Mouse (Mus musculus) heart, embryonic 12.5 days (tissue): ENCODE measurements around the gene Csnk1g1. TPM values are rescaled to one million over a fixed set of nuclear protein-coding genes. Genes with fewer than 3 reads are reported as not detected.

Experiments used
- ATAC-seq: fragments of 200-750 bp; cut with Nextera tagmentation; 2 replicates; pipeline ENCODE4 v1.8.0; 2017; ENCODE audit warnings: moderate TSS enrichment, moderate library complexity; ENCODE audit not compliant: insufficient number of reproducible peaks, low FRiP score
- H3K27ac ChIP-seq: fragments of 300-500 bp; sonication (generic); 2 replicates; pipeline ENCODE4 v1.5.1; 2016; ENCODE audit warnings: mild to moderate bottlenecking, moderate library complexity; ENCODE audit not compliant: poor library complexity, severe bottlenecking
- H3K27me3 ChIP-seq: fragments of 300-500 bp; sonication (generic); replicated peaks from 2 replicates; pipeline ENCODE4 v1.6.1; 2016; ENCODE audit warnings: mild to moderate bottlenecking, moderate library complexity
- H3K36me3 ChIP-seq: fragments of 300-500 bp; sonication (generic); 2 replicates; pipeline ENCODE4 v1.6.1; 2016; ENCODE audit warnings: mild to moderate bottlenecking, moderate library complexity
- H3K4me1 ChIP-seq: fragments of 300-500 bp; sonication (generic); replicated peaks from 2 replicates; pipeline ENCODE4 v1.6.1; 2016; ENCODE audit warnings: mild to moderate bottlenecking
- H3K4me2 ChIP-seq: fragments of 300-500 bp; sonication (generic); 2 replicates; pipeline ENCODE4 v1.6.1; 2016; ENCODE audit warnings: mild to moderate bottlenecking, moderate library complexity
- H3K4me3 ChIP-seq: fragments of 300-500 bp; sonication (generic); 2 replicates; pipeline ENCODE4 v1.5.1; 2016; ENCODE audit warnings: mild to moderate bottlenecking
- H3K9ac ChIP-seq: fragments of 300-500 bp; sonication (generic); 2 replicates; pipeline ENCODE4 v1.6.1; 2016; ENCODE audit warnings: mild to moderate bottlenecking, moderate library complexity
- H3K9me3 ChIP-seq: fragments of 300-500 bp; sonication (generic); replicated peaks from 2 replicates; pipeline ENCODE4 v1.6.1; 2016; ENCODE audit warnings: mild to moderate bottlenecking, moderate library complexity
- WGBS: fragments of 180-500 bp; shearing (Covaris S2); methylation state at CpG from one replicate; pipeline ENCODE4 v1.1.7; 2016; 5-methylcytosine and 5-hydroxymethylcytosine counted together
- polyA plus RNA-seq: library from polyadenylated mRNA; unstranded; fragments of >200 nt; fragmentation: Nextera tagmentation; extraction: Ambion mirVana; gene quantifications from 2 replicates; pipeline ENCODE4 v1.2.1, GENCODE M21; 2016

The Csnk1g1 gene
- polyA plus RNA-seq, 1 experiment from 2014 or later, result 11.9 TPM

GRCm38 (mm10) chr9:66053620-66054019 lies 144.9 kb downstream of the Csnk1g1 start:
- Histone ChIP-seq H3K27me3 (no peaks in the 10 kb centered on the region), H3K9ac (no peak overlapping the region), H3K36me3 (no peaks in the 10 kb centered on the region), H3K4me3 (no peak overlapping the region), H3K4me2 (no peak overlapping the region), H3K9me3 (no peaks in the 10 kb centered on the region), H3K4me1 (peaks cover 6% of the 10 kb centered on the region; the same call in 1 of the 2 replicates), H3K27ac (no peak overlapping the region)
- 33% methylated on average over 1 of the region's 1 CpGs for WGBS
- no peak for ATAC-seq

GRCm38 (mm10) chr9:66059583-66060307 lies 151.0 kb downstream of the Csnk1g1 start, which contains the start of gene Ppib:
TSS of gene Ppib (plus strand) at chr9:66060222.
- Histone ChIP-seq H3K27ac (peak within 1 kb of the TSS; percentile 59), H3K9ac (peak within 1 kb of the TSS; percentile 81), H3K27me3 (no peaks in the 10 kb centered on the region), H3K9me3 (no peaks in the 10 kb centered on the region), H3K4me2 (peak within 1 kb of the TSS; percentile 84), H3K4me3 (peak within 1 kb of the TSS; percentile 67), H3K4me1 (peaks cover 18% of the 10 kb centered on the region), H3K36me3 (peaks cover 29% of the 10 kb centered on the region)
- WGBS, result 1% methylated on average over 51 of the region's 51 CpGs
- ATAC-seq, result peak; percentile 98

- WGBS, result 0% methylated on average over 19 of the region's 20 CpGs
- H3K27ac ChIP-seq, result peak overlapping the region; percentile 59
- peaks cover 33% of the 10 kb centered on the region for H3K36me3 ChIP-seq
- H3K9ac ChIP-seq, result peak overlapping the region; percentile 81
- peak overlapping the region; percentile 67 for H3K4me3 ChIP-seq
- H3K4me1 ChIP-seq, result peaks cover 18% of the 10 kb centered on the region
- H3K27me3 ChIP-seq, result no peaks in the 10 kb centered on the region
- peak overlapping the region; percentile 84 for H3K4me2 ChIP-seq
- peak; percentile 42 for ATAC-seq
- no peaks in the 10 kb centered on the region for H3K9me3 ChIP-seq
Observed at GRCm38 (mm10) chr9:66060308-66060647, 151.6 kb downstream of the Csnk1g1 start.

- H3K9ac ChIP-seq, result peak overlapping the region; percentile 81
- peaks cover 40% of the 10 kb centered on the region for H3K36me3 ChIP-seq
- 34% methylated on average over 4 of the region's 4 CpGs for WGBS
- peak overlapping the region; percentile 84 for H3K4me2 ChIP-seq
- peak overlapping the region; percentile 67 for H3K4me3 ChIP-seq
- H3K9me3 ChIP-seq, result no peaks in the 10 kb centered on the region
- no peak overlapping the region for H3K27ac ChIP-seq
- no peaks in the 10 kb centered on the region for H3K27me3 ChIP-seq
- ATAC-seq, result no peak
- peaks cover 18% of the 10 kb centered on the region for H3K4me1 ChIP-seq
Observed at GRCm38 (mm10) chr9:66060986-66061385, 152.3 kb downstream of the Csnk1g1 start.

GRCm38 (mm10) chr9:66061656-66062055 lies 152.9 kb downstream of the Csnk1g1 start:
- 0 out of 2 replicates have a peak overlapping the region, but pooled peaks have one; percentile 81 for H3K9ac ChIP-seq
- H3K36me3 ChIP-seq, result peaks cover 47% of the 10 kb centered on the region
- H3K4me2 ChIP-seq, result peak overlapping the region; percentile 84
- no peaks in the 10 kb centered on the region for H3K9me3 ChIP-seq
- no peak overlapping the region for H3K27ac ChIP-seq
- H3K4me1 ChIP-seq, result peaks cover 18% of the 10 kb centered on the region
- peak overlapping the region; percentile 67 for H3K4me3 ChIP-seq
- H3K27me3 ChIP-seq, result no peaks in the 10 kb centered on the region
- WGBS, result 94% methylated on average over 3 of the region's 3 CpGs
- ATAC-seq, result no peak

- 0 out of 2 replicates have a peak, but pooled peaks cover 6% of the 10 kb centered on the region for H3K27me3 ChIP-seq
- ATAC-seq, result no peak
- H3K9ac ChIP-seq, result no peak overlapping the region
- 87% methylated on average over 3 of the region's 3 CpGs for WGBS
- no peak overlapping the region for H3K4me3 ChIP-seq
- peaks cover 55% of the 10 kb centered on the region for H3K36me3 ChIP-seq
- peaks cover 27% of the 10 kb centered on the region for H3K4me1 ChIP-seq
- H3K4me2 ChIP-seq, result no peak overlapping the region
- H3K9me3 ChIP-seq, result no peaks in the 10 kb centered on the region
- no peak overlapping the region for H3K27ac ChIP-seq
Observed at GRCm38 (mm10) chr9:66063446-66063845, 154.7 kb downstream of the Csnk1g1 start.

- 95% methylated on average over 11 of the region's 11 CpGs for WGBS
- peaks cover 55% of the 10 kb centered on the region for H3K36me3 ChIP-seq
Observed at GRCm38 (mm10) chr9:66064316-66064715, 155.6 kb downstream of the Csnk1g1 start.

GRCm38 (mm10) chr9:66066791-66067190 lies 158.1 kb downstream of the Csnk1g1 start:
- Histone ChIP-seq H3K27ac (no peak overlapping the region), H3K4me1 (peaks cover 25% of the 10 kb centered on the region), H3K27me3 (peaks cover 12% of the 10 kb centered on the region; the same call in 1 of the 2 replicates), H3K9me3 (no peaks in the 10 kb centered on the region), H3K36me3 (peaks cover 50% of the 10 kb centered on the region), H3K4me3 (no peak overlapping the region), H3K4me2 (no peak overlapping the region), H3K9ac (no peak overlapping the region)
- WGBS, result 75% methylated on average over 3 of the region's 3 CpGs
- ATAC-seq, result no peak

More at GRCm38 (mm10) chr9:66064316-66064715, 155.6 kb downstream of the Csnk1g1 start:
- H3K4me1 ChIP-seq, result peaks cover 31% of the 10 kb centered on the region
- no peak overlapping the region for H3K9ac ChIP-seq
- ATAC-seq, result no peak
- H3K27ac ChIP-seq, result no peak overlapping the region
- H3K27me3 ChIP-seq, result 0 out of 2 replicates have a peak, but pooled peaks cover 6% of the 10 kb centered on the region
- H3K4me2 ChIP-seq, result no peak overlapping the region
- no peak overlapping the region for H3K4me3 ChIP-seq
- H3K9me3 ChIP-seq, result no peaks in the 10 kb centered on the region

- H3K4me1 ChIP-seq, result peaks cover 23% of the 10 kb centered on the region
- WGBS, result 7% methylated on average over 5 of the region's 5 CpGs
- no peak overlapping the region for H3K4me2 ChIP-seq
- H3K36me3 ChIP-seq, result peaks cover 46% of the 10 kb centered on the region
- H3K9ac ChIP-seq, result no peak overlapping the region
- H3K4me3 ChIP-seq, result no peak overlapping the region
- peaks cover 12% of the 10 kb centered on the region; the same call in 1 of the 2 replicates for H3K27me3 ChIP-seq
- H3K27ac ChIP-seq, result no peak overlapping the region
- no peak for ATAC-seq
- no peaks in the 10 kb centered on the region for H3K9me3 ChIP-seq
Observed at GRCm38 (mm10) chr9:66067542-66067941, 158.8 kb downstream of the Csnk1g1 start.

- 62% methylated on average over 4 of the region's 4 CpGs for WGBS
- H3K9ac ChIP-seq, result no peak overlapping the region
- H3K4me3 ChIP-seq, result no peak overlapping the region
- no peak overlapping the region for H3K27ac ChIP-seq
- peaks cover 22% of the 10 kb centered on the region for H3K4me1 ChIP-seq
- ATAC-seq, result no peak
- peaks cover 41% of the 10 kb centered on the region for H3K36me3 ChIP-seq
- H3K4me2 ChIP-seq, result no peak overlapping the region
- H3K9me3 ChIP-seq, result no peaks in the 10 kb centered on the region
- peaks cover 12% of the 10 kb centered on the region; the same call in 1 of the 2 replicates for H3K27me3 ChIP-seq
Observed at GRCm38 (mm10) chr9:66068056-66068455, 159.3 kb downstream of the Csnk1g1 start.

- Histone ChIP-seq H3K9ac (peak overlapping the region; percentile 71), H3K4me1 (peaks cover 22% of the 10 kb centered on the region), H3K4me2 (peak overlapping the region; percentile 91), H3K36me3 (peaks cover 32% of the 10 kb centered on the region), H3K27ac (no peak overlapping the region), H3K9me3 (no peaks in the 10 kb centered on the region), H3K4me3 (peak overlapping the region; percentile 54), H3K27me3 (peaks cover 12% of the 10 kb centered on the region; the same call in 1 of the 2 replicates)
- peak; percentile 58 for ATAC-seq
- WGBS, result under 1% methylated on average over 30 of the region's 30 CpGs
Observed at GRCm38 (mm10) chr9:66068971-66069391, 160.3 kb downstream of the Csnk1g1 start.
